Mouse (Mus musculus): ENCODE data around the gene Hic1.

Gene Hic1

DNA sequence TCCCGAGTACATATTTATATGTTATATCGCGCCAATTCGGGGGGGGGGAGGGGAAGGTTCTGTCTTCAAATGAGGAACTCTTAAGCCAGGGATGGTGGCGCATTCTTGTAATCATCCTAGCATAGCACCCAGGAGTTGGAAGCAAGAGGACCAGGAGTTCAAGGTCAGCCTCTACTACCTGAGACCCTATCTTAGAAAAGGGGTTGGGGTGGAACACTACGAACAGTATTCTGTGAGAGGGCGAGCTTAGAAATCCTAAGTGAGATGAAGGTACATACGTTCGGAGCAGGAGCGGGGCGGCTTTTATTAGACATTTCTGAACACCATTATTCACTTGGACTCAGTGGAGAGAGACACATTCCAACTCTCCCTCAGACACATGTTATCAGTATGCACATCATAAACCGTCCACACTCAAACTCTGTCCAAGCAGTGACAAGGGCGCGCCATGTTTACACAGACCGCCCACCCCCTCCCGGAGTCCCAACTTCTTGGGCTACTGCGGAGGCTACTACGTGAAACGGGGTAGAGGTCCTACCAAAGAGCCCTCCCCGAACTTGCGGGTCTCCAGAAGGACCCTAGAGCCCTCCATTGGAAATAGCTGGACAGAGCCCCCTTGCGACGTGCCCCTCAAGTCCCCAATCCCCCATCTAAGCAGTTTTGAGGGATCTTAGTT lies at the start of gene Hic1:
Hic1 (minus strand) TSS at position 115 of the 676 bp plus-strand sequence.
- in situ Hi-C loops (cut with MboI, MseI) = no loop called here

GRCm38 (mm10) chr11:75214081-75214950 lies 45.0 kb upstream of the Hic1 start:
- in situ Hi-C loops (cut with MboI, MseI) = no loop called here

DNA sequence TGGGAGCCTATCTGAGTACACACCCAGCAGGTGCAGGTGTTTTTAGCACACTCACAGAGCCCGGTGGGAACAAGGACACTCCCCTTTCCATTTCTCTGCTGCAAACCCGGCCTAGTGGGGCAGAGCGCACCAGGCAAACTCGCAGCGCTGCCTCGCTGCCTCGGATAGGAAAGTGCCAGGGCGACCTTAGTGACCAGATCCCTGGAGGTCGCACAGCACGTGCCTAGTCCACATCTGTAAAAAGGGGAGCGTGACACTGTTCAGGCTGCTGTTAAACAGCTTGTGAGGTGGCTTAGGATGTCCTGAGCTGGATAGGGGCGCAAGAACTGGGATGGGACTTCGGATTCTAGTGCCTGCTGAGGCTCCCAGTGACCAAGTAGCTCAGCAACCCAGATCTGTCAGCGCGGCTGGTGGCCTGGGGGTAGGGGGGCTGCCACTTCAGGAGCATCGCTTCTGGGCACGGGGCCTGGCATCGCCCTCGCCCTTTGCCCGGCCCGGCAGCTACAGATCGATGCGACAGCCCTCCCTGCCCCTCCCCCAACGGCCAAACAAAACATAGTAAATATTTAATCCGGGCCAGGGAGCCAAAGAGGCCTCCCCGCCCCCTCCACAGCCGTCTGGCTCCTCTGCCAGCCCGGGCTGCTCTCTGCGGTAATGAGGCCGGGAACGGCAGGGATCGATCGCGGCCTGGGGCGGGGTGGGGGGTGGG lies 44.2 kb upstream of the Hic1 start:
- in situ Hi-C loops (cut with MboI, MseI) = no loop called here

GRCm38 (mm10) chr11:75212876-75213275 lies 43.6 kb upstream of the Hic1 start:
- in situ Hi-C loops (cut with MboI, MseI) = no loop called here

DNA sequence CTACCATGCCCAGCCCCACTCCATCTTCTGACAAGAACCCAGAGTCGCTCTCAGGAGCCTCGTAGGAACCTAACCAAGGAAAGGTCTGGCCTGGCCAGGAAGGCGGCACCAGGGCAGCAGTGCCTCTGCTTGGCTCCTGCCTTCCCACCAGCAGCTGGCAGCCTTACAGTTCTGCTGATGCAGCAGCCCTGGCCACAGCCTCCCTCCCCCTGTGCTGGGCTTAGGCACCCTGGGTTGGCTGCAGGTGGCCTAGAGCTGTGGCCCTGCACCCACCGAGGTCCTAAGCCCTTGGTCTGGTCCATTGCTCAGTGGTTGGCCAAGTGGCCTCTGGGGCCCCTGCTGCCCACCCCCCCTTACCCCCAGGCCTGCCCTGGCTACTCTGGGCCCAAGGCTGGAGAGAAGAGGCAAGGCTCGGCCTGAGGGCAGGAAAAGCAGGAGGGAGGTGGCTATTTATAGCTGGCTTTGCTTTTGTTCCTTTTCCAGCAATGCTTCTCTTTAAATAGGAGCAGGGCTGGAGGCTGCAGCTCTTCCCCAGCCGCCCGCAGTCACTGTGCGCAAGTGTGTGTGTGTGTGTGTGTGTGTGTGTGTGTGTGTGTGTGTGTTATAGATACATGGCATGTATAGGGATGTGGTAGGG lies 42.8 kb upstream of the Hic1 start:
- in situ Hi-C loops (cut with MboI, MseI) = no loop called here

- in situ Hi-C loops (cut with MboI, MseI) = no loop called here
Measured at GRCm38 (mm10) chr11:75210755-75211154, 41.4 kb upstream of the Hic1 start.

DNA sequence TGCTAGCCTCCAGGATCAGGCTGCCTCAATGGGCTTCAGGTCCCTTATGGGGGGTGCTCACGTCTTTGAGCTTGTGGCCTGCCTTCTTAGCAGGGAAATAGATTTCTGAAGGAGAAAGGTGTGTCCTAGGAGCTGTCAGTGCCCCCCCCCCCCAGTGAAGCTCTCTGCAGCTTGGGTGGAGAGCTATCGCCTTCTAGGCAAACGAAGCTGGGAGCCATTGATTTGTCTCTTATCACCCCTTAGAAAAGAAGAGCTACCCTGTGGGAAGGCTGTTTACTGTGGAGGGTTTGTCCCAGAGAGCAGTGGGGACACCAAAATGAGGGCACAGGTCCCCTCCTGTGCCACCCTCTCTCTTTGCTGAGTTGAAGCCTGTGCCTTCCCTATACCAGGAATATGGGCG lies 40.8 kb upstream of the Hic1 start:
- in situ Hi-C loops (cut with MboI, MseI) = no loop called here

GRCm38 (mm10) chr11:75209363-75209762 lies 40.0 kb upstream of the Hic1 start:
- in situ Hi-C loops (cut with MboI, MseI) = no loop called here

DNA sequence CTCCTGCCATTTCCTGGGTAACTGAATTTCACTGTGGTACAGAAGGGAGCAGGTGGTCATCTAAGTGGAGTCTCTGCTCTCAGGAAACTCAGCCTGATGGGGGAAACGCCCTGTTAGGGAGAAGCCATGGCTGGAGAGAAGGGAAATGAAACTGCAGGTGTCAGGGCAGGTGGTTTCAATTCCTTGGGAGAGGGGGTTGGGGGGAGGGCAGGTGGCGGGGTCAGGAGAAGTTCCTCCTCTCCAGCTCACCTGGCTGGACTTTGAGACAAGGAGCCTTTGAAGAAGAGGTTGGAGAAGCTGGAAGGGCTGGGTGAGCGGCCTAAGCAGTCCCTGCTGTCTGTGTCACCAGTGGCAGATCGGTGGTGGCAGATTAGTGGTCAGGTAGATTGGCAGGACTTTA lies 37.0 kb upstream of the Hic1 start:
- in situ Hi-C loops (cut with MboI, MseI) = no loop called here

- in situ Hi-C loops (cut with MboI, MseI) = no loop called here
Measured at GRCm38 (mm10) chr11:75204472-75204871, 35.2 kb upstream of the Hic1 start.

DNA sequence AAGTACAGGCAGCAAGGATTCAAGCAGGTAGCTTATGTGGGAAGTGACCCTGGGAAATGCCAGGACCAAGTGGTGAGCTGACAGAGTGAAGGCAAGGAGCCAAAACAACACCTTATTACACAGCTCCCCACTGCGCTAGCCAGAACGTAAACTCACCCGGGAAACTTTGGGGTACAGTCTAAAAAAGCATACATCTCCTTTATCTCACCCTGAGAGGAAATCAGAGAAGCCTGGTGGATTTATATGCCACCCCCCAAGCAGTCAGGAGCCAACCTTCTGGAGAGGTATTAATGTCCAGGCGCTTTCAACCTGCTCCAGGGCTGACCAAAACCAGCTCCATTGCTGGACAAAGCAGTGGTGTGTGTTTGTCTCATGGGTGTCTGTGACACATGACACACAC lies 34.6 kb upstream of the Hic1 start:
- in situ Hi-C loops (cut with MboI, MseI) = no loop called here

GRCm38 (mm10) chr11:75201721-75202120 lies 32.4 kb upstream of the Hic1 start:
- in situ Hi-C loops (cut with MboI, MseI) = no loop called here

GRCm38 (mm10) chr11:75200935-75201334 lies 31.6 kb upstream of the Hic1 start:
- in situ Hi-C loops (cut with MboI, MseI) = no loop called here

DNA sequence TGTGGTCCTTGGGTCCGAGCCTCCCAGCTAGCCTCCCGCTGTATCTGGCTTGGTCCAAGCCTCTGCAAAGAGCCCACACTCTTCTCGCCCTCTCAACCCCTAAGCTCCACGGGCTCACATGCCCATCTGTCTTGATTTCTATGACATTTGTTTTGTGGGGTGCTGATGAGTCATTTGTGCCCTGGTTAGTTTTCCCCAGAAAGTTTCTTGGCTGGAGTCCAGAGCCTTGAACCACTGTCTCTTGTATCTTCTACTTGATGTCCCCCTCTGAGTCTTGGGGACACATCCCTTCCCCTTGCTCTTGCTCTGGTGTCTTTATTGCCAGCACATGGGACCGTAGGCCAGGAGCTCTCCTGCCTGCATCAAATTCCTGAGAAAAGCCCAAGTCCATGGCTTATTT lies 30.6 kb upstream of the Hic1 start:
- in situ Hi-C loops (cut with MboI, MseI) = no loop called here

DNA sequence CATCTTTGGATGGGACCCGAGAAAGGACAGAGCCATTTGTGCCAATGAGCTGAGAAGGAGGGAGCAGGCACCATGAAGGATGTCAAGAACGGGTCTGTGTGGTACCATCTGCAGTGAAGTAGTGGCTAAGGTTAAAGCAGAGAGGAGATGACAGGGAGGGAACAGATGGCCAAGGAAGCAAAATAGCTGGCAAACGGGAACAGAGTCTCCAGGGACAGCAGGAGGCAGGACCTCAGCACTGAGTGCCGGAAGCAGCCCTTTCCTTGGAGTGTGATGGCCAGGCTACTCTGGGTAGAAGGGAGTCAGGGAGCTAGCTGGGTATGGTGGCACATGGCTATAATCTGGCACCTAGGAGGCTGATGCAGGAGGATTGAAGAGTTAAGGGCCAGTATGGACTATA lies 29.5 kb upstream of the Hic1 start:
- in situ Hi-C loops (cut with MboI, MseI) = no loop called here

DNA sequence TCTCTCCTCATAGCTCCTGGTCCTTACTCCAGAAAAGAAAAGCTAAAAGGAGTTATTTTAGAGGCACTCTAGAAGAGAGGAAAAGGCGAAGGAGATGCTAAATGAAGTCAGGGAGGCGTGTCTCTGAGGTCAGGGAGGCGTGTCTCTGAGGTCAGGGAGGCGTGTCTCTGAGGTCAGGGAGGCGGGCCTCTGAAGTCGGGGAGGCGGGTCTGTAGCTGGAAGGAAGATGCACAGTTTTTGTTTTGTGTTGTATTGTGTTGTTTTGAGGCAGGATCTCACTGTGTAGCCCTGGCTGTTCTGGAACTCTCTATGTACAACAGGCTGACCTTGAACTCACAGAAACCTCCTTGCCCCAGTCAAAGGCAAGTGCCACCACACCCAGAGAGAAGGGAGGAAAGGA lies 28.6 kb upstream of the Hic1 start:
- in situ Hi-C loops (cut with MboI, MseI) = no loop called here

DNA sequence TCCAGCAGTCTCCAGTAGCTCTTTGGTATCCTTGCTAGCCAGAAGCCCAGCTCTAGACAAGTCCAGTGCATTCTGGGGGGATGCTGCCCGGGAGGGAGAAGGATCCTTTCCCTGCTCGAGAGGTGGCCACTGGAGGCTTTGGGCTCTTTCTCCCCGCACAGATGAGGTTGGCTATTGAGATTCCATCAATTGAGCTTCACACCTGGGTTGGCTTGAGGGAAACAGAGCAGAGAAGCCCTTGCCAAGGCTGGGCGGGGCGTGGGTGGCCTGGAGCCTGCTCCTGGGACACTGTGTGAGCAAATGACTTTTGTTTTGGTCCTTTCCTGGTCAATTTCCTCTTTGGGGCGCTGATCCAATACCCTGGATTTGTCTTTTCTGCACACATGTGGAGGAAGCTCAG lies 26.8 kb upstream of the Hic1 start:
- in situ Hi-C loops (cut with MboI, MseI) = no loop called here

DNA sequence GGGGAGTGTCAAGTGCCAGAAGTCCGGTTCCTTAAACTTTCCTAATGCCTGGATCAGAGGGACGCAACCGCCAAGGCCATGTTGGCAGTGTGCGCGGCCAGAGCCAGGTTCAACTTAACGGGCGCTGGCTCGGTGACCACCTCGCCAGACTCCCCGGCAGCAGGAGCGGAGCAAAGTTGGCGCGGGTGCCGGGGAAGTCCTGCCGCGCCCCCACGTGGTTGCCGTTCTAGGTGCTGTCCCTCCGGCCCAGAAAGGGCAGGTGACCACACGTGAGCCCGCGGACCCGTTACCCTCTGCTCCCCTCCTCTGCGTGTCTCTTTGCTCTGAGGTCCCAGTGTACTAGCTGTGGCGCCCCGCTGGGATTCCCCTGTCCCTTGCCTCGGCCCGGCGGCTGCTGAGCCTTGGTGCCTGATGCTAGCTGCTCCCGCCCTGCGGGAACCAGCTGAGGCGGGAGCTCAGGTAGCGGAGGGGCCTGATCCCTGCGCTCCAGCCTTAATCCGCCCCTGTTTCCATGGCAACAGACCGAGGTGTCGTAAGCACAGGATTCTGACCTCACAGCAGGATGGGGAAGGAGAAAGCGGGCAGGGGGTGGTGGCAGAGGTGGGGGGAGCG lies 25.6 kb upstream of the Hic1 start:
- in situ Hi-C loops (cut with MboI, MseI) = no loop called here

DNA sequence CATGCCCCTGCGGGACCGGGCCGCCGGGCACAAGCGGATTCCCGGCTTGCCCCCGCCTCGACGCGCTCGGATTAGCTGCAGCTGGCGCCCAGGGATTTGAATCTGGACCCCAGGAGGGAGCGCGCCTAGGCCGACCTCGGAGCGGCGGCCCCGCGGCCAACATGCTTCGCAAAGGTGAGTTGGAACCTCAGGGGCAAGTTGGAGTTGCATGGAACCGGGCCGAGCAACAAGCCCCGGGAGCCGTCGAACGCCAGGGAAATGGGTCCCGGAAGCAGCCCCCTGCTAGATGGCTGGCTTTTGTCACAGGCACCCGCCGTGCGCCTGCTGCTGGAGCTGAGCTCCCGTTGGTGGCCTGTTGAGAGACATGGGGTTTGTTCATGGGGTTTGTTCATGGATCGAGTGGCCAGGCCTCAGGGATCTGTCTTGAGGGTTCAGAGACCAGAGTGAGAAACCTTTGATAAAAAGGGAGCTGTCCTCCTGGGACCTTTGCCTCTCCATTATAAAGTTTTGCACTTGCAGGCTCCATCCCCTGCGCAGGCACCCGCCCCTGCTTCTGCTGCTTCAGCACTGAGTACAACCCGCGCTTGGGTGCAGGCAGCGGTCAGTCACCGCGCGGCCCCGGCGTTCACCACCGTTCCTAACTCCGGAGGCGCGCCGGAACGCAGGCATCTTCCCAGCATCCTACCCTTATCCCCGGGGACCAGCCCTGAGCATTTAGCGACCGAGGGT lies 25.0 kb upstream of the Hic1 start:
- in situ Hi-C loops (cut with MboI, MseI) = no loop called here

- in situ Hi-C loops (cut with MboI, MseI) = no loop called here
Measured at GRCm38 (mm10) chr11:75193256-75194071, 24.1 kb upstream of the Hic1 start, which contains the start of gene Rtn4rl1. TSS of gene Rtn4rl1 (plus strand) at chr11:75193783.

Data from T-helper 2 cell (primary cell).